ENCODE assay signal across 8 mouse cellular contexts in the genomic region with DNA sequence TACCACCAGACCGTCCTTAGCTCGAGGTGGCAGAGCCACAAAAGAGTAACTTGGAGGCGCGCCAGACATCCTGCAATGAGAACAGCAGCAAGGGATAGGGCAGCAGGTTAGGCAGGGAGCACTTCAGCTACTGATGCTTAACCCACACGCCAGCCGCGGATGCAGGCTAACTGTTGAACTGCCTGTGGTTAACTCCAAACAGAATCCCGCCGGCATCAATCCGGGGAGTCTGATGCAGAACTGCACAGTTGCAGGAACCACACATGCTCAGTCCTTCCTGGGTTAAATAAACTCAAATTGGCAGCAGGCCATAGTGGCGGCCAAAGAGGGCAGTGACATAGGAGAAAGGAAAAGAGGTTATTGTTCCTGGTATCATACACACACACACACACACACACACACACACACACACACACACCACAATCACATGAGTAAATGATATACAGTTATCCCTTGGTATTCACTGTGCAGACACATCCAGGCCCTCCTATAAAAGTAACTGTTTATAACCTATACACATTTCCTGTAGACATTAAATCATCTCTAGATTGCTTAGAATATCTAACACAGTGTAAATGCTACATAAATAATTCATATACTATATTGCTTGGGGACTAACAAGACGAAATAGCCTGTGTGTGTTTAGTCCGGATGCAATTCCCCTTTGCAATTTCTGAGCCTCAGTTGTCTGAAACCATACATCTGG. TPM values are rescaled to one million over a fixed set of nuclear protein-coding genes. Genes with fewer than 3 reads are reported as not detected.
DNase-seq lines count a peak whose midpoint lies in the region; ATAC-seq and TF ChIP-seq lines count a peak whose summit lies in the region.

No protein-coding gene starts in this region.

- peaks cover 3% of the 10 kb centered on the region; the same call in 1 of the 2 replicates for H3K4me1 ChIP-seq in heart, adult 2 months (ENCODE audit: control insufficient read depth, insufficient read depth, low read length)
- H3K4me1 ChIP-seq in hindbrain, embryonic 15.5 days (replicated peaks): peaks cover 25% of the 10 kb centered on the region
- H3K4me1 ChIP-seq in neural tube, embryonic 13.5 days (replicated peaks): peaks cover 55% of the 10 kb centered on the region

- DNase-seq in heart, postnatal 4 days: peak; percentile 60
- DNase-seq in heart, adult 2 months: no peak
- DNase-seq in right cerebral cortex, postnatal 4 days: peak; percentile 54
- DNase-seq in right cerebral cortex, postnatal 36 days (ENCODE audit: low spot score in 2 of 2): no peak
- no peak for DNase-seq in thymus, postnatal 0 days (ENCODE audit: low spot score)
- no peak for DNase-seq in spleen, postnatal 14 days (ENCODE audit: low spot score in 2 of 2)

- 40% methylated on average over 13 of the region's 13 CpGs for WGBS in heart, adult 2 months
- 52% methylated on average over 13 of the region's 13 CpGs for WGBS in hindbrain, embryonic 15.5 days
- WGBS in neural tube, embryonic 13.5 days: 49% methylated on average over 13 of the region's 13 CpGs

- TF ChIP-seq POLR2A in heart, adult 2 months (IDR thresholded peaks at IDR 0.05; ENCODE audit: insufficient read depth, low read depth, low read length): no peak

- peak; percentile 32; the same call in 1 of the 2 replicates for ATAC-seq in hindbrain, embryonic 15.5 days (ENCODE audit: low FRiP score, low read depth)
- peak; percentile 65 for ATAC-seq in neural tube, embryonic 13.5 days (ENCODE audit: low read depth)

- no peaks in the 10 kb centered on the region for H3K79me2 ChIP-seq in heart, adult 2 months (replicated peaks; ENCODE audit: control insufficient read depth, insufficient read depth, low read length)

- H3K9ac ChIP-seq in heart, adult 2 months (ENCODE audit: low read depth, low read length): no peak overlapping the region
- no peak overlapping the region for H3K9ac ChIP-seq in hindbrain, embryonic 15.5 days
- H3K9ac ChIP-seq in neural tube, embryonic 13.5 days: no peak overlapping the region

- H3K4me3 ChIP-seq in heart, adult 2 months: no peak overlapping the region
- H3K4me3 ChIP-seq in hindbrain, embryonic 15.5 days: no peak overlapping the region
- H3K4me3 ChIP-seq in neural tube, embryonic 13.5 days: no peak overlapping the region

- H3K9me3 ChIP-seq in hindbrain, embryonic 15.5 days: no peaks in the 10 kb centered on the region
- no peaks in the 10 kb centered on the region for H3K9me3 ChIP-seq in neural tube, embryonic 13.5 days

- no peak for TF ChIP-seq CTCF in heart, adult 2 months (IDR thresholded peaks at IDR 0.05)

- H3K27me3 ChIP-seq in heart, adult 2 months (ENCODE audit: control insufficient read depth, insufficient read depth, low read length): no peaks in the 10 kb centered on the region
- no peaks in the 10 kb centered on the region for H3K27me3 ChIP-seq in hindbrain, embryonic 15.5 days
- H3K27me3 ChIP-seq in neural tube, embryonic 13.5 days: no peaks in the 10 kb centered on the region

- no peaks in the 10 kb centered on the region for H3K36me3 ChIP-seq in heart, adult 2 months (ENCODE audit: control insufficient read depth, insufficient read depth, low read length)
- H3K36me3 ChIP-seq in hindbrain, embryonic 15.5 days: peaks cover 15% of the 10 kb centered on the region
- H3K36me3 ChIP-seq in neural tube, embryonic 13.5 days: peaks cover 15% of the 10 kb centered on the region

- H3K4me2 ChIP-seq in hindbrain, embryonic 15.5 days: no peak overlapping the region
- no peak overlapping the region for H3K4me2 ChIP-seq in neural tube, embryonic 13.5 days

- H3K27ac ChIP-seq in heart, adult 2 months: no peak overlapping the region
- peak overlapping the region; percentile 44; the same call in 1 of the 2 replicates for H3K27ac ChIP-seq in hindbrain, embryonic 15.5 days (replicated peaks)
- H3K27ac ChIP-seq in neural tube, embryonic 13.5 days (replicated peaks): peak overlapping the region; percentile 59

- intact Hi-C loops in heart, adult 2 months (cut with DNase I): no loop called here

- no peak for TF ChIP-seq EP300 in heart, adult 2 months (IDR thresholded peaks at IDR 0.05; ENCODE audit: insufficient read depth, low read depth, low read length)

RNA-seq across cellular contexts. Expression of gene Scrn1, which starts 17.8 kb away (rescaled TPM):
- 10 to 100 TPM in 1 of 2 experiments, 1 to 10 TPM in 1; 7.4 to 10.5 TPM for total RNA-seq in heart, postnatal 4 days (2021)
- 1 to 10 TPM; 6.1 to 7.4 TPM for total RNA-seq in heart, adult 2 months (2021)
- polyA plus RNA-seq in heart, adult 2 months (2012; rRNA removed): 6.8 and 14.1 TPM in 2 replicates
- 100 and 106 TPM in 2 replicates for polyA plus RNA-seq in hindbrain, embryonic 15.5 days (2015; fragmentation: Nextera tagmentation; extraction: Ambion mirVana)
- 95.5 and 102 TPM in 2 replicates for polyA plus RNA-seq in neural tube, embryonic 13.5 days (2015; fragmentation: Nextera tagmentation; extraction: Ambion mirVana)
- polyA plus RNA-seq in thymus, postnatal 0 days (2015; fragmentation: Nextera tagmentation; extraction: Ambion mirVana): 0.94 and 0.98 TPM in 2 replicates

RNA-seq across cellular contexts. Expression of gene Plekha8, which starts 46.4 kb away (rescaled TPM):
- 10 to 100 TPM; 12.5 to 13.4 TPM for total RNA-seq in heart, postnatal 4 days (2021)
- total RNA-seq in heart, adult 2 months (2021): 1 to 10 TPM; 9.0 to 9.7 TPM
- polyA plus RNA-seq in heart, adult 2 months (2012; rRNA removed): 2.6 and 5.4 TPM in 2 replicates
- 7.9 TPM in 2 replicates for polyA plus RNA-seq in hindbrain, embryonic 15.5 days (2015; fragmentation: Nextera tagmentation; extraction: Ambion mirVana)
- 9.6 and 10.2 TPM in 2 replicates for polyA plus RNA-seq in neural tube, embryonic 13.5 days (2015; fragmentation: Nextera tagmentation; extraction: Ambion mirVana)
- polyA plus RNA-seq in thymus, postnatal 0 days (2015; fragmentation: Nextera tagmentation; extraction: Ambion mirVana): 1.7 TPM in 2 replicates

RNA-seq across cellular contexts. Expression of gene Fkbp14, which starts 48.6 kb away (rescaled TPM):
- 10 to 100 TPM; 14.4 to 17.0 TPM for total RNA-seq in heart, postnatal 4 days (2021)
- 10 to 100 TPM in 1 of 2 experiments, 1 to 10 TPM in 1; 7.6 to 10.7 TPM for total RNA-seq in heart, adult 2 months (2021)
- polyA plus RNA-seq in heart, adult 2 months (2012; rRNA removed): 5.4 and 12.3 TPM in 2 replicates
- 9.2 and 9.8 TPM in 2 replicates for polyA plus RNA-seq in hindbrain, embryonic 15.5 days (2015; fragmentation: Nextera tagmentation; extraction: Ambion mirVana)
- polyA plus RNA-seq in neural tube, embryonic 13.5 days (2015; fragmentation: Nextera tagmentation; extraction: Ambion mirVana): 19.0 and 19.3 TPM in 2 replicates
- polyA plus RNA-seq in thymus, postnatal 0 days (2015; fragmentation: Nextera tagmentation; extraction: Ambion mirVana): 2.7 and 3.7 TPM in 2 replicates

Comparison
In these comparisons a context has a peak if more than half of its experiments do, and no peak if none do; other contexts are left out.
1. DNase-seq: peak in heart, postnatal 4 days (single experiment) and right cerebral cortex, postnatal 4 days (single experiment); none in heart, adult 2 months (0 of 2), right cerebral cortex, postnatal 36 days (0 of 2), thymus, postnatal 0 days (single experiment) and spleen, postnatal 14 days (0 of 2).